Mouse (Mus musculus): ENCODE data around the gene 4921507P07Rik.

Gene 4921507P07Rik

DNA sequence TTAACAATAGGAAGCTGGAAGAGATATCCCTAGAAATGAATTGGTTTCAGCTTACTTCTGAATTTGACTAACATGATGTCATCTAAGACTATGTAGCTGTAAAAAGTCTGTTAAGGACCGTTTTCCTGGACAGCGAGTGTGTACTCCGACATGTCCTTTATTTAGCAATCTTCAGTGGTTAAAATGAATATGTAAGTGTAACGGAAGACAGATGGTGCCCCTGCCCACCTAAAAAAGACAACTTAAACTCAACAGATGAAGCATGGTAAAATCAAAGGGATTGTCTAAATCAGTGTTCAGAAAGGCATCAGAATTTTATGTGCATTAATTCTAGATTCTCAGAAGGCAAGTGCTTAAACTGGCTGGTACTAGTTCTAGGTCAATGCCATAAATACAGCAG is 34.0 kb downstream of the 4921507P07Rik start:
- in situ Hi-C loops (cut with MboI; ENCODE audit: unreplicated experiment in 2 of 2), result loop anchor here (10.0 to 25.0 kb wide), 7 partner anchors 262 to 1500 kb away; partner anchors contain the start of genes Ccdc126 (in 1 of the 2), Malsu1 (in 1 of the 2), Mpp6 (in 1 of the 2) and Tra2a (in 1 of the 2)

DNA sequence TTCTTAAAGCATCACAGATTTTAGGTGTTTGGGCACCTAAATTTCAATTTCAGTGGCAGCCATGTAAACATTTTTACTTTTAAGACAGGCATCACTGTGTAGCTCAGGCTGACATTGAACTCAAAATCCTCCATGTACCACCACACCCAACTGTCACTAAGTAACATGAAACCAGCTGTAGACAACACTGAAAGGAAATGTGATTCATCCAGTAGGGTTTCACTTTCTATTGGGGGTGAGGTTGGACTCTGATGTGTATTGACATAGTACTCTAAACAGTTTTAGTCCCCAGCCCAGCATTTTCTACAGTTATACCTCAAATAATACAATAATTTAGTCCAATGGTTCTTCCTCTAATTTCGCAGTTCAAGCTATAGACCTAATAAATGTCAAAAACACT is 35.7 kb downstream of the 4921507P07Rik start:
- in situ Hi-C loops (cut with MboI; ENCODE audit: unreplicated experiment in 2 of 2), result loop anchor here (10.0 to 25.0 kb wide), 7 partner anchors 264 to 1498 kb away; partner anchors contain the start of genes Ccdc126 (in 1 of the 2), Malsu1 (in 1 of the 2), Mpp6 (in 1 of the 2) and Tra2a (in 1 of the 2)

DNA sequence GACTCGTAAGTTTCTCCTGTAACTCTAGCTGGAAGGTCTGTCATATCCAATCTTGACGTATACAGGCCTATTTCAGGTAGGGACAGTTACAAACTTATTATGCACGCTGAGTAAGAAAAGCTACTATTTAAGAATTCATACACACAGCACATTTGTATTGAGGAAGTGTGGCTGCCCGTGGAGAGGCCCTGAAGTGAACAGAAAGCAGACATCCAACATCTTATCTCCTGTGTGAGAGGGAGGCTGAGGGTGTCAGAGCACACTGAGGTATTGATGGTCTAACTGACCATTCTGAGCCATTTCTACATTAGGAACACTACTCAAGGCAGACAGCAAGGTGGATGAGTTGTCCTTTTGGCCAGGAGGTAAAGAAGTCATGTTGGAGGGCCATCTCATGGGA is 37.6 kb downstream of the 4921507P07Rik start:
- in situ Hi-C loops (cut with MboI; ENCODE audit: unreplicated experiment in 2 of 2), result loop anchor here (25.0 kb wide), 3 partner anchors 1247 to 1497 kb away; partner anchors contain the start of genes Ccdc126 (in 1 of the 2), Malsu1 (in 1 of the 2) and Tra2a (in 1 of the 2)

DNA sequence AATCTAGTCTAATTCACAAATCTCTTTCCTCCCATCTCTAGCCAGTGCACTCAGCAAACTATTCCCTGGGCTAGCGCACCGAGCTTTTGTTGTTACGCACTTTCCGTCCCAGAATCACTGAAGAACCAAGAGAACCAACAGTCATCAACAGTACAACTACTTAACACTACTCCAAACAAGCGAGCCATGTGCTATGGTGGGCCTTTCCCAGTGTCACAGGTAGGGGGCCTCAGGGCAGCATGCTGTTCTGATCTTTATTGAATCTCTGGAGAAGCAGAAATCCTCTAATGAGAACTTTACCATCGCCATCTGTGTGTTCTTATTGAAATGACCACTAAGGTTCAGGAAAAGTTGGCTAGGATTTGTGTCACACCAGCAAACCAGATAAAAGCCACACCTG is 38.9 kb downstream of the 4921507P07Rik start:
- in situ Hi-C loops (cut with MboI; ENCODE audit: unreplicated experiment in 2 of 2), result loop anchor here (25.0 kb wide), 3 partner anchors 1245 to 1495 kb away; partner anchors contain the start of genes Ccdc126 (in 1 of the 2), Malsu1 (in 1 of the 2) and Tra2a (in 1 of the 2)

DNA sequence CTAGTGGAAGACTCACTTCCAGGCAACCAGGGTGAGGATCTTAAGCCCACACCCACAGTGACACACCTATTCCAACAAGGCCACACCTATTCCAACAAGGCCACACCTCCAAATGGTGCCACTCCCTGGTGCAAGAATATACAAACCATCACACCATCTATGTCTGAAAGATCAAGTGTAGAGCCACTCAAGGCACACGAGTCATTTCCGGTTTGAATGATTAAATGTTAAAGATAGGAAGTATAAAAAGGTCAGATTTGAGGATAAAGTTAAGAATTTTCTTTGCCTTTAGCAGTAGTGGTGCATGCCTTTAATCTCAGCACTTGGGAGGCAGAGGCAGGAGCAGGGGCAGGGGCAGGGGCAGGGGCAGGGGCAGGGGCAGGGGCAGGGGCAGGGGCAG is 42.2 kb downstream of the 4921507P07Rik start:
- in situ Hi-C loops (cut with MboI; ENCODE audit: unreplicated experiment in 2 of 2), result loop anchor here (25.0 kb wide), 3 partner anchors 1242 to 1492 kb away; partner anchors contain the start of genes Ccdc126 (in 1 of the 2), Malsu1 (in 1 of the 2) and Tra2a (in 1 of the 2)

DNA sequence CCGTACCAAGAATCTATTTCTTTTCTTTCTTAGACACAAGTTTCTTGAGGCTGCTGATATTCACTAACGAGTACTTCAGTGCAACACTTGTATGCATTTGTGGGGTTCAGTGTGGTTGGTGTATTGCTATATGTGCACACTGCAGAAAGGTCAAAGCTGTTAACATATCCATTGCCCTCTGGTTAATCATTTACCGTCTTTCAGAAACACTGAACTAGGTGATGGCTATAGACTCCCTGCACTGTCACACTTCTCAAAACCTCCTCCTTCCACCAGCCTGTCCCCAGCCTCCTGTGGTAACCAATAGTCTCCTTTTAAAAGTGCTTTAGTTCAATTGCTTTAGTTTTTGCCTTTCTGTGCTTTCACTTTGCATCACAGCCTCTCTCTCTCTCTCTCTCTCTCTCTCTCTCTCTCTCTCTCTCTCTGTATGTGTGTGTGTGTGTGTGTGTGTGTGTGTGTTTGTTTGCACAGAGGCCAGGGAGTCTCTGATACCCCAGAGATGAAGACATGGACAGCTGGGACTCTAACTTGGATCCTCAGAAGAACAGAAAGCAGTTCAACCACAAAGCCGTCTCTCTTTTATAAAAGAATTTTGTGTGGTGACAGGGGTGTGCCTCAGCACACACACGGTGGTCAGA is 43.4 kb downstream of the 4921507P07Rik start:
- in situ Hi-C loops (cut with MboI; ENCODE audit: unreplicated experiment in 2 of 2), result loop anchor here (25.0 kb wide), 3 partner anchors 1241 to 1491 kb away; partner anchors contain the start of genes Ccdc126 (in 1 of the 2), Malsu1 (in 1 of the 2) and Tra2a (in 1 of the 2)

DNA sequence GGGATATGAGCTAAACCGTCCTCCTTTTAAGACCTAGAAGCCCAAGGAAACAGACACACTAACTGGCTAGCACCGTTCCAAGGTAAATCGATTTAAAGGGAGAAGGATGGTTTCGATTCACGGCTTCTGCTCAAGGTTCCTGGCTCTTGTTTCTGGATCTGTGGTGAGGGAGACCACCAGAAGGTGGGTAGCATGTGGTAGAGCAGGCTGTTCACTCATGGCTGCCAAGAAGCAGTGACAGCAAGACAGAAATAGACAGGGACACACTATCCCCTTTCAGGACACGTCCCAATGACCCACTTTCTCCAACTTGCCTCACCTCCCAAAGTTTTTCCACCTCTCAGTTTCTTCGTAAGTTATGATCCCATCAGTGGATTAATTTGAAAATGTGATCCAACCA is 46.6 kb downstream of the 4921507P07Rik start:
- in situ Hi-C loops (cut with MboI; ENCODE audit: unreplicated experiment in 2 of 2), result loop anchor here (25.0 kb wide), 3 partner anchors 1237 to 1487 kb away; partner anchors contain the start of genes Malsu1 (in 2 of the 2), Ccdc126 (in 1 of the 2) and Tra2a (in 1 of the 2)

DNA sequence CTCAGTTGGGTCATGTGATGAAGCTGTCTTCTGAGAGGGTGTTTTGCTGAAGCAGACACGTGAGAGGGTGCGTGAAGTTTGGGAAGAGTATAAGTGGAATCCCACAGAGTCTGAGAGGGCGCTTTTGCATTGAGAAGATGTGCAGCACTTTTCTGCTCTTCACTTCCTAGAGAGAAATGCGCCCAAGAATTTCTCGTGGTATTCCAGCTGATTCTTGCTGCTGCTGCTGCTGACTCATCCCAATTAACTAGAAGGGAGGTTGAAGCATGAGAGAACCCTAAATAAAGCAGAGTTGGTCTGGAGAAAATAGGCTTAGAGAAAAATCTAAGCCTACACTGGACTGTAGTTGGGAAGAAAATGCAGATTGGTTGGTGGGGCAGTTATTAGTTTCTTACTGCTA is 47.4 kb downstream of the 4921507P07Rik start:
- in situ Hi-C loops (cut with MboI; ENCODE audit: unreplicated experiment in 2 of 2), result loop anchor here in 1 of 2 experiments (25.0 kb wide), 1 partner anchor 1487 kb away; the partner anchor contains the start of gene Malsu1

DNA sequence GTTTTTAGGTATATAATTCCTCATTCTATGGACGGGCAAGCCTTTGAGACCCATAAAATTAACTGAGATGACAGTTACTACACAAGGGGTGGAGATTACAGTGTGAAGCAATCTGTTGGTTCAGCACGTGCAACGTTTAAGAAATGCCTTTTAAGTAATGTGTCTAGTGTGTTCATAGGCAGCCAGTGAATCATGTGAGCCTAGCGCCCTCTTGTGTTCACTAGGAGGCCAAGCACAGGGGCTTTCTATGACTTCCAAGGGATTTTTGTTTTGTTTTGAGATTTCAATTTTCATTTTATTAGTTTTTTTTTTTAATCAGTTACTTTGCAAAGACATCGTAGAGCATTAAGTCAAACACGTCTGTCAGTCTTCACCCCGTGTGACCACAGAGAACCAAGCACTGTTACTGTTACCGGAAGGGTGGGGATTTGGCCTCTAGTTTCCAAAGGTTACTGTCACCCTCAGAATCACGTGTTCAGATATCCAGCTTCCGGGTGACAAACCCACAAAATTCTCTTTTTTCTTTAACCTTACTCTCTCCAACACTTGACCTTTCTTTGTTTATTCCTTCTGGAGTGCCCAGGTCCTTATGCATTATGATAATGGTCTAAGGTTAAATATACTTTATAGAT is 50.9 kb downstream of the 4921507P07Rik start:
- in situ Hi-C loops (cut with MboI; ENCODE audit: unreplicated experiment in 2 of 2), result loop anchor here in 1 of 2 experiments (25.0 kb wide), 1 partner anchor 1483 kb away; the partner anchor contains the start of gene Malsu1

DNA sequence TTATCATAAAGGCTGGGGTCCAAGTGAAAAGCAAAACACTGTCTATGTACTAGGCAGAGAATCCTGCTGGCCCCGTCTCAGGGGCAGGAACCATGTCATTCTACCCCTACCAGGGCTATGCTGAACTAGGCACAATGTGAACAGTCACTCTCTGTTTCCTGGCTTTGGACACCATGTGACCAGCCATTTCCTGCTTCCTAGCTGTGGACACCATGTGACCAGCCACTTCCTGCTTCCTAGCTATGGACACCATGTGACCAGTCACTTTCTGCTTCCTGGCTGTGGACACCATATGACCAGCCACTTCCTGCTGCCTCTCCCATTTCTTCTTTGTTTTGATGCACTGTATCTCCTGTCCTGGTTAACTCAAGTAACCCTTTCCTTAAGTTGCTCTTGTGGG is 53.9 kb downstream of the 4921507P07Rik start:
- in situ Hi-C loops (cut with MboI; ENCODE audit: unreplicated experiment in 2 of 2), result loop anchor here in 1 of 2 experiments (25.0 kb wide), 1 partner anchor 1480 kb away; the partner anchor contains the start of gene Malsu1

DNA sequence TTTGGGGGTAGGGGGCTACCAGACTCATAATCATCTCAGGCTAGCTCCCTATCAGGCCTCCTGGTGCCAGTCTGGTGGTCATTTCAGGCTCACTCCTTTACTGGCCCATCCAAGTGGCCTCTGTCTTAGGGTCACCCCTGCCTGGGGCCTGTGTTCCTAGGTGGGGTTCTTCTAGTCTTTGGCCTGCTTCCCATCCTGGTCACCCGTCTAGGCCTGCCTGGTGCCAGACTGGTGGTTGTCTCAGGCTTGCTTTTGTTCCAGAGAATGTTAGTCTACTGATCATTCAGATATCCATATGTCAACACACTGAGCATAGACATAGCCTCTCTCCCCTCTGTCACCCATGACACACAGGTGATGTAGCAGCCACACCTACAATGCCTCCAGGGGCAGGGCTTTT is 56.8 kb downstream of the 4921507P07Rik start:
- in situ Hi-C loops (cut with MboI; ENCODE audit: unreplicated experiment in 2 of 2), result loop anchor here (5.0 to 25.0 kb wide), 4 partner anchors 232 to 1477 kb away; partner anchors contain the start of gene Malsu1 (in 1 of the 2)

DNA sequence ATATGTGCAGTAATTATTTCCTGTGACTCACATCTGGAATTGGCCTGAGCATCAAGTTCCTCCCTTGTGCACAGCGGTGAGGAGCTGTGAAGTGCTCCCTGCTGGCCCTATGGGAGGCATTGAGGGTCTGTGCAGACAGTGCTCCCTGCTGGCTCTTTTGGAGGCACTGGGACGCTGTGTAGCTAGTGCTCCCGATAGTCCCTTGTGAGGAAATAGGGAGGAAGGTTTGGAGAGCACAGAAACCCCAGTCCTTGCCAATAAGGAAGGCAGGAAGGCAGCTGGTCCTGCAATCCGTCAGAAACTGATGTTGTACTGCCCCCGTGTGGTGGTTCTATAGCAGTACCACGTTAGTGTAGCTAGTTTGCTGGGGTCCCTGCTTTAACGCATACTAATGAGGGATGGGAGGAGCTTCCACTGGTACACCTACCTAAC is 60.0 kb downstream of the 4921507P07Rik start:
- in situ Hi-C loops (cut with MboI; ENCODE audit: unreplicated experiment in 2 of 2), result loop anchor here (5.0 to 25.0 kb wide), 4 partner anchors 229 to 1474 kb away; partner anchors contain the start of gene Malsu1 (in 1 of the 2)

DNA sequence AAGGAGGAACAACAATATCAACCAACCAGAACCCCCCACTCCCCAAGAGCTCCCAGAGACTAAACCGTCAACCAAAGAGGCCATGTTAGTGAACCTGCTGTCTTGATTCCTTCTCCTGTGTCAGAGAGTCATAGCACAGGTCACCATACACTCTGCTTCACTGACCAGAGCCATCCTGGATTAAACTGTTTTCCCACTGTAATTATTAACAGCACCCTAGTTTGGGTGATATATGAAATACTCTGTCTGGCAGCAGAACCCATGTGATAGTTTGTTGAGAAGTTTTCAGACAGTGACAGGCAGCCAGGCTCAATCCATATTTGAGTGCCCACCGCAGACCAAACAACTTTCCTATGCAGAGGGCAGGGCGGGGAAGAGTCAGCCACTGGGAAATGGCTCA is 61.1 kb downstream of the 4921507P07Rik start:
- in situ Hi-C loops (cut with MboI; ENCODE audit: unreplicated experiment in 2 of 2), result loop anchor here (5.0 to 25.0 kb wide), 4 partner anchors 228 to 1473 kb away; partner anchors contain the start of gene Malsu1 (in 1 of the 2)

DNA sequence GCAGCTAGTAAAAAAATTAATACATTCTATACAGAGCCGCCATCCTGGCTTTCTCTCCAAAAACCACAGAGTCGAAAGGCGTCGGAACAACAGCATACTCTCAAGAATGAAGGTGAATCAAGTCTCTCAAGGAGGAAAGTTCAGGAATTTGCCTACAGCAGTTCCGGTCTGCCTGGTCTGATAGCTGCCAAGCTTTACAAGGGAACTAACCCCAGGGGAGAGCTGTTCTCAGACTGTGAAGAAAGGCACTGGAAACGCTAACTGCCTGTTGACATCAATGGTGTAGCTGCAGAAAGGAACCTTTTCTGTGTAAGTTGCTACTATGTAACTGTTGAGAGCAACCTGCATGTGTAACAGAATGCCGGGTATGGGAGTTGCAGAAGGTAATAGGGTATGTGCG is 64.5 kb downstream of the 4921507P07Rik start:
- in situ Hi-C loops (cut with MboI; ENCODE audit: unreplicated experiment in 2 of 2), result loop anchor here in 1 of 2 experiments (25.0 kb wide), 1 partner anchor 1470 kb away; the partner anchor contains the start of gene Malsu1

DNA sequence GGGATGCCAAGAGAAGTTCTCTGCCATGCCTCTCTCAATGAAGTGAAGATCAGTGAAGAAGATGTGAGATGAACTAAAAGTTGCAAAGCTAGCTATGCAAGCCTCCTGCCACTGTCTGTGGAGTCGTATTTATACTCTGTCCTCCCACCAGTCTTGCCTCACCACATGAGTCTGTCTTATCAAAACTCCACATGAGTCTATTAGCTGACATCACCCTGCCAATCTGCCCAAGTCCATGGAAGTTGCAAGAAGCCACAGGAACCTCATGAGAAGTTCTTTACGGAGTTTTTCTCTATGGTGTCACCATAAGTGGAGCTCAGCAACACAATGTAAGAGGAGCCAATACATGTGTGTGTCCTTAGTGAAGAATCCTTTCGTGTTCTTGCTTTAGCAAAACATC is 65.4 kb downstream of the 4921507P07Rik start:
- in situ Hi-C loops (cut with MboI; ENCODE audit: unreplicated experiment in 2 of 2), result loop anchor here in 1 of 2 experiments (25.0 kb wide), 1 partner anchor 1469 kb away; the partner anchor contains the start of gene Malsu1

DNA sequence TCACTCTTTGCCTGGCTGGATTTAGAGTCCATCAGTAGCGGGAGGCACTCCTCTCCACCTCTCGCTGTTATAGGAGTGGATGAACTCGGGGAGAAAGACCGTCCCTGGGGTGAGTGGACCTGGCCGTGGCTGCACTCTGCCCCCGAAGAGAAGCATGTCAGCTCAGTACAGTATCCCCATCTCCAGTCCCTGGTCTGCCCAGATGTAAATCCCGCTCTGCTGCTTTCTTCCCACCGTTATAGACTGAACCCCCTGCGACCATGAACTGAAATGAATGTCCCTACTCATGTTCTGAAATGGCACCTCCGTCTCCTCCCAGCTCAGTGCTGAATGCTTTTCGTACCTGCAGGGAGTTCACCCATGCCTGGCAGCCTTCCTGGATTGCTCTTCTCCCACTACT is 67.2 kb downstream of the 4921507P07Rik start:
- in situ Hi-C loops (cut with MboI; ENCODE audit: unreplicated experiment in 2 of 2), result loop anchor here in 1 of 2 experiments (25.0 kb wide), 1 partner anchor 1467 kb away; the partner anchor contains the start of gene Malsu1

DNA sequence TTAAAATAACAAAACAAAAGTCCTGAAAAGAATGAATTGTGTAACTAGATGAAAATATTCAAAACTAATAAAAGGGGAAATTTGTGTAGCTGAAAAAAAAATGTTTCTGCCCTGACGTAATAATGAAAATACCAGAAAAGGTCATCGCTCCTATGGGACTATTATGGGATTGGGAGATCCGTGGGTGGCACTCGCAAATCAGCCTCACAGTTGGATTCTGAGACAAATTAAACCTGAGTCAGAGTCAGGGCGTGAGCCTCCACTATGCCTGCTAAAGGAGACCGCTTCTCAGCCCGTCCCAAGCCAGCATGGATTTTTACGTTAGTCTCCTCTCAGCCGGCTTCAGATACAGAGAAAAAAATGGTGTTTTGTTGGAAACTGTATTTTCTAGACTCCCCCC is 69.0 kb downstream of the 4921507P07Rik start:
- in situ Hi-C loops (cut with MboI; ENCODE audit: unreplicated experiment in 2 of 2), result loop anchor here in 1 of 2 experiments (25.0 kb wide), 1 partner anchor 1465 kb away; the partner anchor contains the start of gene Malsu1

DNA sequence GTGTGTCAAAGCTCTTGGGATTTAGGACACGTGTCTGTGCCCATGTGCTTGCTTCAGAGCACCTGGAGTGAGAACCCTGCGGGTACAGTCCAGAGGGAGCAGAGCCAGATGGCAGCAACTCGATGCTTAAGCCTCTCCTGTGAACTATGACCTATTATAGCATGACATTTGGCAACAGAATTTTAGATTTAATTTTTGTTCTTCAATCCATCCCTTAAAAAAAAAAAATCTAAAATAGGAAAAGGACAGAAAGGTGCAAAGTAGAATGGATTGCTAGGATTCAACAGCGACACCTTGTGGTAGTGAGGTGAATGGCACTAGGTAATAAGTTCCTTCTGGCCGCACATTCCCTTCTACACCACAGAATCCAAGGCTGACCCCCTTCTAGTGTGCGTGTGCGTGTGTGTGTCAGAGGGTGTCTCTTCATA is 69.8 kb downstream of the 4921507P07Rik start:
- in situ Hi-C loops (cut with MboI; ENCODE audit: unreplicated experiment in 2 of 2), result loop anchor here in 1 of 2 experiments (25.0 kb wide), 1 partner anchor 1464 kb away; the partner anchor contains the start of gene Malsu1

DNA sequence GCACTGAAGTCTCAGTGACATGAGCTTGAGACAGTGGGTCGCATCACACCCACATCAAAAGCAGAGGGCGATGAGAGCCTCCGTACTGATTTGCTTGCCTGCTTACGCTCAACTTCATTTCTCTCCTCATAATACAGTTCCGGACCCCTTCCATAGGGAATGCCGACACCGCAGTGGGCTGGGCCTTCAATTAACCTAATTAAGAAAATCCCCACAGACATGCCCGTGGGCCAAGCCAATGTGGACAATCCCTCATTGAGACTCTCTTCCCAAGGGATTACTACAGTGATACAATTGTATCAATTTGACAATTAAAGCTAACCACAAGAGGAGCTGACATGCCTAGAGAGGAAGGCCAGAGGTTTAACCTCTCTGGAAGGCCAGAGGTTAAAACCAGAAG is 70.6 kb downstream of the 4921507P07Rik start:
- in situ Hi-C loops (cut with MboI; ENCODE audit: unreplicated experiment in 2 of 2), result loop anchor here in 1 of 2 experiments (25.0 kb wide), 1 partner anchor 1464 kb away; the partner anchor contains the start of gene Malsu1
